ENCODE assay signal across 22 mouse cellular contexts in genomic region chr2:135175544-135175943, GRCm38 (mm10).
DNase-seq lines count a peak whose midpoint lies in the region; ATAC-seq lines count a peak whose summit lies in the region.
"Had no signal": no experiment of that assay in that cellular context is flagged by ENCODE, and none has a peak within 500 bp of the region (broad histone marks: within the 10 kb centered on the region; RNA-seq: fewer than 3 reads in every experiment).

No protein-coding gene starts in this region.

- 0 out of 2 replicates have a peak, but pooled peaks have one; percentile 31 for ATAC-seq in frontal cortex, adult (ENCODE audit: low TSS enrichment)
- ATAC-seq in granulocyte monocyte progenitor cell, adult 5-6 weeks (replicated peaks; ENCODE audit: poor library complexity, severe bottlenecking): no peak
- ATAC-seq: forebrain, embryonic 14.5 days; forebrain, postnatal 0 days; Patski had no signal

- DNase-seq in frontal cortex, postnatal 25 days (ENCODE audit: low spot score in 2 of 2): no peak
- peak; percentile 14 for DNase-seq in lung, postnatal 25 days (ENCODE audit: low spot score)
- no peak for DNase-seq in lung, postnatal 4 days
- DNase-seq in right cerebral cortex, adult 18-20 months: peak; percentile 48
- no peak for DNase-seq in right cerebral cortex, postnatal 25 days
- peak; percentile 56 for DNase-seq in brain, adult 2 months (ENCODE audit: low read depth, low spot score)
- DNase-seq: adrenal gland, adult 2 months; adrenal gland, postnatal 14 days; B cell, adult 2 months; cerebellum, adult 11-12 months; cerebellum, adult 8-10 months; cerebellum, postnatal 10 days; cerebellum, postnatal 36 days; embryo, embryonic 11 days; forebrain, postnatal 0 days; gastrocnemius, postnatal 10 days; gastrocnemius, postnatal 36 days; heart, adult 11 months had no signal

Comparison
In these comparisons a context has a peak if more than half of its experiments do, and no peak if none do; other contexts are left out.
1. DNase-seq: peak in lung, postnatal 25 days (single experiment), right cerebral cortex, adult 18-20 months (single experiment) and brain, adult 2 months (single experiment); none in frontal cortex, postnatal 25 days (0 of 2), lung, postnatal 4 days (0 of 2) and right cerebral cortex, postnatal 25 days (single experiment).